Mouse (Mus musculus) fibroblast of lung, adult 2 months (primary cell): Measurements from ENCODE around the gene Tex10.
"Not testable (repeated sequence)": the region's sequence is repeated elsewhere in the genome, so short reads cannot be mapped to it uniquely, and the experiment has no call there.

Source experiments
- DNase-seq: peaks from one replicate; pipeline ENCODE4 v3.0.0-alpha.2; 2011; ENCODE audit warnings: low read depth

Tex10 gene

DNA sequence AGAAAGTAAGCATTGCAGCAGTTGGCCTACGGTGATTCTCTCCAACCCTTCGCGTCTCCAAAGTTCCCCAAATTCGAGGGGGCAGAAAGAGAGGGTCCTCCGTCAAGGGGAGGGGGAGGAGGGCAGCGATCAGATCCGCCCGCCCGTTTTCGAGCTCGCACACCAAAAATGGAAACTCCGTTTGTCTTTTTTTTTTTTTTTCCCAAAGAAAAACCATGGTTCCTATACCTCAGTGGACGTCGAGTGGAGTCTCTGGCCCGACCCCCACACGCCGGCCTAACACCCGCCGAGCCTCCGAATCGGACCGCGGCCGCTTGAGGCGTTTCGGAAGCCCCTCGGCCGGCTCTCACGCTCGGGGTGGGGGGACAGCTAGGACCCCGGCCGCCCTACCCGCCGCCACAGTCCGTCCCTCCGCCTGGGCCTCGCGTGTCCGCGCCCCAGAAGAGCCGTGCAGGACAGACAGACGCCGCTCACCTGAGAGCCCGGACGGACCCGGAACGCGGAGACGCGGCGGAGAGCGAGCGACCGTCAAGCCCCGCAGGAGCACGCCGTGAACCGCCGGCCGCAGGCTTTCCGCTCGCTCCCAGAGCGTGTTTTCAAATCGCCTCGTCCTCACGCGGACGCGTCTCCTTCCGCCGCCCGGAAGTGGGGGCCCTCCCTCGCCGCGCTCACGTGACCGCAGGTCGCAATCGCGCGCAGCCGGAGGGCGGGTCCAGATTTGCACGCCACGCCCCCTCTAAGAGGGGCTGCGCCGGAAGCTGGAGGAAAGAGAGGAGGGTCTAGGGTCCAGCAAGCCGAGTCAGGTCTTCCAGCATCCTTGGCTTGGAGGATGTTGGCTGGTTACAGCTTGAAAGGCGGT, at the start of gene Tex10:
Gene Tex10 (minus strand): TSS at position 668 of the 859 bp plus-strand sequence.
- DNase-seq: peak; percentile 63

DNA sequence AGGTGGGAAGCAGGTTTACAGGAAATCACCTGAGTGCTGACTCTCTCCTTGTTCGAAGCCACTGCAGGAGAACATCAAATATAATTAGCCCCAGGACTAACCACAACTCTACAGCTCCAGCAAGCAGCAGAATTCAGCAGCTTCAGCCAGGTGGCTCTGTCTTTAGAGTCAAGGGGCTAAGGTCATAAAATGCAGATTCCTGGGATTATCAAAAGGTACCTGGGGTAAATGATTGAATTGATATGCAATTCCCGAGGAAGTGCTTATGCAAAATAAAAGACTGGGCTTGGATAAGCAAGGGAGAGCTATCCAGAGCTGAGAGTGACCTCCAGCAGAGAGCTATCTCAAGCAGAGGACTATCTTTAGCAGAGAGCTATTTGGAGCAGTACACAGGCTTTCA, 37.6 kb upstream of the Tex10 start:
- no peak for DNase-seq

DNA sequence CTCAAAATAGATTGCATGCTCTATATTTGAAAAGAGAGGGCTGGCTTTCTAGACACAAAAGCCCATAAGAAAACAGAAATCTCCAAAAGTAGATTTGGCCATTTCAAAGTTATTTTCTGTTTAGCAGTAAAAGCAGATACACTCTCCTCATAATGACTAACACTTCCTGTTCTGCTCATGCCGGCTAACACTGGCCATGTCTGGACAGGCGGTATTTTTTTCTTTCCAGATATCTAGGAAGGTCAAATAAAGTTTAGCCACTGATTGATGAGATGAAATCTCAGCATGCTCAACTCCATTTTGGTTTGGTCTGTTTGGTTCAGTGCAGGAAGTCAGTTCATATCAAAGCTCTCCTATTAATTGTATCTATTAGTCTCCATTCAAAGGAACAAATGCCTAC, 19.3 kb upstream of the Tex10 start:
- no peak for DNase-seq

DNA sequence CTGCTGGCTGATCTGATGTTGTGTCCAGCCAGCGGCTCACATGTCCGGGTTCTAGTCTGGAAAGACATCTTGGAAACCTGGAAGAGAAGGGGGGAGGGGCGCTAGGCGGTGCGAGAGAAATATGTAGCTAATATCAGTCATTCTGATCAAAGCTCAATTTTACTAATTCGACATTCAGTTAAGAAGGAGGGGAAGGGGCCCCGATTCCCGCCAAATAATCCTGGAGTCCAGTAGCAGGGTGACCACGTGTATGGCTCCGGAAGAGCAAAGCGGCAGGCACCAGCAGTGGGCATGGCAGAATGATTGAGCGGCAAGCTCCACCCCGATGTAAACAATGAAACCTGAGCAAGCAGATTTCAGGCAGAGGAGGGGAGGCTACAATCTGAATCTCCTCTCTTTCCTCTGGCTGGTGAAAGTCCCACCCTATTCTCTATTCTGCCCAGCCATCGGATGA, 18.1 kb upstream of the Tex10 start:
- no peak for DNase-seq

DNA sequence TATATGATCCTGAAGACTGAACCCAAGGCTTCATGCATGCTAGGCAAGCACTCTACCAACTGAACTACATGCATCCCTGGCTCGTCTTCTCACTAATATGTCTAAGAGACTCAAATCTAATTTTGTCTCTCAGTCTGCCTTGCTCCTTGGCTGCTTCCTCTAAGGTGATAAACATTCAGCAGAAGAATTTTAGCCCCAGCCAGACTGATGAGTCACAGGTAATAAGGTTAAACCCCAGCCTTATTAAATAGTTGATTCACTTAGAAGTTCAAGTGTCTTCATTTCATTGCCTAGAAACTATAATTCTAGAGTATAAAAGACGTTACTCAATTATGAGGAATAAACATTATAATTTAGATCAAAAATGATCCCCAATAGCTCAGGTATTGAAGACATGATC, 15.7 kb upstream of the Tex10 start:
- no peak for DNase-seq

DNA sequence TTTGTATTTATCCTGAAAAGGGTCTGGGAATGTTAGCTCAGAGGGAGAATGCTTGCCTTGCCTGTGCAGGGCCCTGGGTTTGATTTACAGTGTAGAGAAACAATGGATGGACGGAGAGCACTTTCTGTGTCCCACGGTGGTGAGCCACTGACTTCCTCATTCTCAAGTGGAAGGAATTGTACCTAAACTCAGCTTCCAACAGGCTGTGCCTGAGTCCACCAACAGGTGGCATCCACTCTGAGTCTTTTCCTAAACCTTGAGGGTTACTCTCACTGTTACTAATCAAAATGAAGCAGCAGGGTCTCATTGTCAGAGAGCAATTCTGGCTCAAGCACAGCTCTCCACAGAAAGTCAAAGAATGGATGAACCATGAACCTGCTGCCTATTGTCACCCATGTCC, 8.0 kb upstream of the Tex10 start:
- peak; percentile 19 for DNase-seq

DNA sequence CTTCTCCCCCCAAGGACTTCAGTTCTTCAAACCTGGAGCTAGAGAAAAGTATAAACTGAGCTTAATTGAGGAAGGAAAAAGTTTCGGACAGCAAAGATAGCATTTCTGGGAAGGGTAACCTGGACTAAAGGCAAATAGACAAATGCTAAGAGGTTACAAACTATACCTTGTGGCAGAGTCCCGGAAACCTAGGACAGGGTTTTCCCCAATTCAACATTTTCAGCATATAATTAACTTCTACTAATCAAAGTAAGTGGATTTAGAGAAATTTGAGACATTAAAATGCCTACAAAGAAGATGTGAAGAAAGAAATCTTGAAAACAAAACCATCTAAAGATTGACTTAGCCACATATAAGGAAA, 372 bp upstream of the Tex10 start:
- no peak for DNase-seq

DNA sequence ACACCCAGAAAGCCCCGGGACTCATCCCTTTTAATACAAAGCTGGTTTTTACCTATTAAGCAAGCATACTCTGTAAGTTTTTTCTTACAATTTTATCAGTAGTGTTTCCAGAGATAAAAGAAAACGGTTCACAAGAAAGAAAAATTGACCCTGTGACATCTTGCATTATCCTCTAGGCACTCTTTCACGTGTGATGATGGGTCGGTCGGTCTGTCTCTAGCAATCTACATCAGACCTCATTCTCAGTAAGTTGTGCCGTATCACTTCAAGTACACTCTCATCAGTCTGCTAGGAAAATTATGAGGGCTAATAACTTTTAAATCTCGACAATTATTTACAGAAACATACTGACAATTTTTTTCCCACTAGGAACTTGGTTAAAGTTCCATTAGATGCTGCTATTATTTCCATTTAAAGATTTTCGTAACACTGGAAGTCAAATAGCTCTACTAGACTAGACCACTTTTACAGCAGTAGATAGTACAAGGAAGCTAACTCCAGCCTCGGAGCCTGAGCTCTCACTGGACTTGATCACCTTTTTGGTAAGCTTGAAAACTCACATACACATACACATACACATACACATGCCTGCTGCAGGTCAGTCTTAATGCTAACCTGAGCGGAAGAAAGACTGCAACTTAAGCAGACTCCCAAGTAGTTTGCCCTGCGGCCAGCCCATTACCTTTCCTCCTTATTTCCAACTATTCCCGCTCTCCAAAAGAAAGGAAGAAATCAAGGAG, 1.0 kb downstream of the Tex10 start:
- no peak for DNase-seq

DNA sequence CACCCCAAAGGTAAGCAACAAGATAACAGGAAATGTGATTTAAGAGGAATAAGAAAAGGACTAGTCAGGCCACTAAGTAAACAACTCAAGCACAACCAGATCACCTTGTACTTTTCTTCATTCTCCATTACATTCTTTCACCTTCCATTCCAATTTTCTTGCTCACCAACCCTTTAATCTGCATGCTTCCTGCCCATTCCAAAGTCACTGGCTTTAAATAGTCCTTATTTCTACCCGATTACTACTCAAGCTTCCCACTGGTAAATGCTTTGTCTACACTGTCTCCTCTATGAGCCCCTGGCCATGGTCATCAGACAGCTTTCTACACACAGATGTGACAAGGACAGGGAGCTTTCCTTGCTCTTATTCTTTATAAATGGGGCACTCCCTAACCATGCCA, 2.3 kb downstream of the Tex10 start:
- no peak for DNase-seq

DNA sequence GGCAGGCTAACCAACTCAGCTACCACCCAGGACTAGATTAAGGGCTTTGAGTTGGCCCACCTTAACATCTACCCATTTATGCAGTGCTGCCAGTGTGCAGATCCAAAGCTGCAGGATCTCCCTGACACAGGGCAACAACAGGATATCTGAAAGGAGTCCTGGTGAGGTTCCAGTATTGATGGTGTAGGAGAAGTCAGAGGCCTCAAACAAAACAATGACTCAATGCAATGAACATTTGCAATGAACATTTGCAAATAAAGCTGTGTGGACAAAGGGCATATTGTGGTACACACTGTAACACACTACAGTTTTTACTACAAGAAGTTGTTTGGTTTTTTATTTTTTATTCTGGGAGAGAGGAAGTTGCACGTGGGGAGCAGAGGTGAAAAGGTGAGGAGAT, 12.2 kb downstream of the Tex10 start:
- no peak for DNase-seq

GRCm38 (mm10) chr4:48458436-48458835, 14.8 kb downstream of the Tex10 start:
- no peak for DNase-seq

DNA sequence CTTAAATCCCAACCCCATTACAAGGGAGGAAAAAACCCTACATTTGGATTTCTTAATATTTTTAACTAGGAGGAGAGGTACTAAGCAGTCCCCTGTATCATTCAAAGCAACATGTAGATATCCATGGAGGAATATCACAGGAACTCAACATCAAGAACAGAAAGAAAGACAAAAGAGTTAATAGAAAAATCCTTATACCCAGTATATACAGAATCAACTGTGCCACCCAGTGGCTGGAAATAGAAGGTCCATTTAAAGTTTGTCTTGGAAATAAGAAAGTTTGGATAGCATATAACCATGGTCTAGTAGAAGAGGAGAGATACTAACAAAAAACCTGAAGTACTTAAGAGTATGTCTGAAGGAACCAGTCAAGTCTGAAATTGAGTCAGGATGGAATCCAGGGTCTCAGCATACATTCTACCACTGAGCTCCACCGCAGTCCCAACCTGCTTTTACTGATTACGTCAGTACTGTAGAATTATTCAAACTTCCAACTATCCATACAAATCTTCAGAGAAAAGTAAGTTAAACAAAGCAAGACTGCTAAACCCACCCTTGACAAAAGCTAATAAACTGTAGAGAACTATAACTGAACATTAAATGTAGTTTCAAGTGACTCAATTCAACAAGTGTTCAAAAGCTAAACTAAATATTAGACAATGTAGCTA, 19.0 kb downstream of the Tex10 start:
- DNase-seq: no peak

DNA sequence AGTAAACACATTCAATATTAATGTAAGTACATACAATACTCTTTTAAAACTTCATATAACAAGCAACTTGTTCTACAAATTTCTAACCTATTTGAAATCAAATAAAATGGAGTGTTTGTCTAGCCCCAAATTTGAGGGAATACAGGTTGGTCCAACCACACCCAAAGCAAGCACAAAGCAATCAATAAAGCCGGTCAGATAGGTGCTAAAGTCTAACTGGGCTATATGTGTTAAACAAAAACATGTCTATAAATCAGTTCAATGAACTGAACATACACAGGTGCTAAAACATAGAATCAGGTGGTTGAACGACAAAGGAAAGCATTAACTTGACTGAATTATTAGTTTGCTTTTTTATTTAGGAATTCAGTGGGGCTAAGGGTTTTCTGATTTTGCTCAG, 45.2 kb downstream of the Tex10 start:
- no peak for DNase-seq

- DNase-seq: no peak
Observed at GRCm38 (mm10) chr4:48427413-48427812, 45.8 kb downstream of the Tex10 start.

DNA sequence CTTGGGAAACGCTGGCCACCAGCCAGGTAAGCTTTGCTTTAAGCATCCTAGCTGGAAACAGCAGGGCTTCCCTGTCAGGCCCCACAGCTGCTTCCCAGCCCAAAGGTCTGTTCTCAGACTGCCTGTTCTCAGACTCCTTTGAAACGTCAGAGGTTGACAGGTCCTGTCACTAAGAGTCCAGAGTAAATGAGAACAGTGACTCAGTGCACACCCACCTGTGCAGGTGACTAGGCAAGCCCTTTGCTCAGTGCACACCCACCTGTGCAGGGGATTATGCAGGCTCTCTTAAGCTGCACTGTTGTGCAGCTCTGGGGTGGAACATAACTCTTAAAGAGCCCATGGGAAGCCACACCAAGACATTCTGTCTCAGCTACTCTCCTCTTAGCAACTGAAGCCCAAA, 49.5 kb downstream of the Tex10 start:
- no peak for DNase-seq

DNA sequence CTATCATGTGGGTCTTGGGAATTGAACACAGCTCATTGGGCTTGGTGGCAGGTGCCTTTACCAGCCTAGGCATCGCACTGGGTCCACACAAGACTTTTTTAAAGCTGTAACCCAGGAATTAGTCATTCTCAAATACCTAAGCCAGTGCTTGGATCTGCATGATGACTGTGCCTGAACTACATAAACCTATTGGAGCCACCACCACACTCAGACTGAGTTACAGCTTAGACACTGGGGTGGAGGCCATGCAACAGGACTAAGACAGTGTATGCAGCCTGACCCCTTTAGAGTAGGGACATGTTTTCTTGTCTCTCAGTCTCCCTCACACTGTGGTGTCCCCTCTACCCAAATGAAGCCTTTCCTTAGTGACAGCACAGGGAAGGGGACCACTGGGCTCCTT, 50.6 kb downstream of the Tex10 start:
- DNase-seq: no peak

GRCm38 (mm10) chr4:48418831-48419468, 54.3 kb downstream of the Tex10 start:
- DNase-seq: no peak

GRCm38 (mm10) chr4:48415838-48416335, 57.4 kb downstream of the Tex10 start:
- DNase-seq: no peak

DNA sequence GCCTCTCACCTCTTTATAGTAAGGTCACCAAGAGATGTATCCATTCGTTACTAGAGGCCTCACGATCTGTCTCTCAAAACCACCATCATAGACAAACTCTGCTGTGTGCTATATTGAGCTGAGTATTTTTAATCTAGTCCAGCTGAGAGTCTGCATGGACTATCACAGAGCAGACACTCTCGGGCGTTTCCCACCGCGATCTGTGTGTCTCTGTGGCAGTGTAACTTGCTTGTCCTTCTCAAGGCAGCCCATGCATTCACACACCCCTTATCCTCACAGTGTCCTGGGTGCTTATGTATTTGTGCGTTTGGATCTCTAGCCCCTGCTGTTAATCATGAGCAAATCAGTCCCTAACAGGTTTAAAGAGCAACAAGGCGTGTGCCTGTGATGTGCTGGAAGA, 59.8 kb downstream of the Tex10 start:
- no peak for DNase-seq

GRCm38 (mm10) chr4:48407350-48408039, 65.8 kb downstream of the Tex10 start:
- DNase-seq: peak; percentile 6

- not testable (repeated sequence) for DNase-seq
Observed at GRCm38 (mm10) chr4:48405724-48406491, 67.4 kb downstream of the Tex10 start.
